Mouse (Mus musculus): ENCODE data around the gene Gm960.

Gm960 gene

DNA sequence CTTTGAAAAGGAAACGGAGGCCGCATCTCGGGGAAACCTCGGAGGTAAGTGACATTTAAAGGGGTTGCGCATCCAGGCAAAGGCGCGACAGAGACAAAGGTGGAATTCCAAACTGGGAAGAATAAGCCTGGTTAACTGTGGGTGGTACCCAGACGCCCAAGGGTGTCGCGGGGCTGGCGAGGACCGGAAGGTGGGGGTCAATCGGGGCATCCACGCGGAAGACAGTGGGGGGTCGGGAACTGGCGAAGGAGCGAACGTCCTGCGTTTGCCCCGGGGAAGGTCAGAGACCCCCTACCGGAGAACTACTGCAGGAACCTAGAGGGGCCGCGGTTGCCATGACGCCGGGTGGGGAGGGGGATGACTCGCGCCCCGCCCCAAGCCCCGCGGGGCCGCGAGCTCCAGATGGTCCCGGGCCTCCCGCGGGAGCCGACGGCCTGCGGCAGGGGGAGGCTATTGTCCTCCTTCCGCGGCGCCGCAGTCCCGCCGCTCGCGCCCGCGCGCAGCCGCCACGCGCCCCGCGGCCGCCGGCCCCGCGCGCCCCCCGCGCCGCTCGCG lies 13.2 kb upstream of the Gm960 start:
- no peak for DNase-seq (ENCODE audit: low read depth, low spot score)

DNA sequence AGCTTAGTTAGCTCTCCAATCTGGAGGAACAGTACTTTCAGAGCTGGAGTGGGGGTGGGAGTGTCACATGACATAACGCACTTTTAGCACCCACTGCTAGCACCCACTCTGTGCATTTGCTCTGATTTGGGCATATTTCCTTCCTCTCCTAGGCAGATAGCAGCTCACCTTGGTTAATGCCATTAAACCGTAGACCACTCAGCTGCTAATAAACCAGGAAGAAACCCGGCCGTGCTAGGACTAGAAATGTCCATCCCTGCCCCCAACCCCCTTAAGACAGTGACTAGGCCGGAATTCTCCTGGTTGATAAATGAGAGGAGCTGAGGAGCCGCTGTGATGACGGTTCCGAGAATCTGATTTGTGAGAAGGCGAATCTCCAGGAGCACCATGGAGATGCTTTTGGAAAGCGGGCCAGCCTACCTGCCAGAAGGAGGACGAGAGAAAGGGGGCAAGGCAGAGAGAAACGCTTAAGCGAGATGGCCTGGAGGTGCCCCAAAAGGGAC lies 12.7 kb upstream of the Gm960 start, which contains the start of gene Sptbn2:
Gene Sptbn2, plus strand, starts transcription at position 70 of the 503 bp plus-strand sequence.
- DNase-seq (ENCODE audit: low read depth, low spot score), result no peak

DNA sequence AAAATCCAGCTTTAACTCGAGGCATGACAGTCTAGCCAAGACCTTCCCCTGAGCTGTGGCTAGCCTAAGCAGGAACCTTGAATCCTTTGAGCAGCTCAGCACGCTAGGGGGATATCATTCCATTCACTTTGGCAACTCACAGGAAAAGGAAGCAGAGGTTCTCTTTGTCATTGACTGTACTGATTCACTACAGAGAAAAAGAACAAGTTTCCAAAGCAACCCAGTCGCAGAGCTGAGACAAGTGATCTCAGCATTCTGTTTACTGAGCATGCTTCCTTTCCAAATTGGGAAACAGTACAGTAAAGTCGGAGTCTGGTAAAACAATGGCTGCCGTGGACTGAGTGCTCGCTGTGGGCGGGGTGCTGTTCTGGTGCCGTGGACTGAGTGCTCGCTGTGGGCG lies 10.3 kb upstream of the Gm960 start:
- DNase-seq (ENCODE audit: low read depth, low spot score), result no peak

GRCm38 (mm10) chr19:4701221-4701620 lies 2.8 kb upstream of the Gm960 start:
- DNase-seq (ENCODE audit: low read depth, low spot score), result no peak

DNA sequence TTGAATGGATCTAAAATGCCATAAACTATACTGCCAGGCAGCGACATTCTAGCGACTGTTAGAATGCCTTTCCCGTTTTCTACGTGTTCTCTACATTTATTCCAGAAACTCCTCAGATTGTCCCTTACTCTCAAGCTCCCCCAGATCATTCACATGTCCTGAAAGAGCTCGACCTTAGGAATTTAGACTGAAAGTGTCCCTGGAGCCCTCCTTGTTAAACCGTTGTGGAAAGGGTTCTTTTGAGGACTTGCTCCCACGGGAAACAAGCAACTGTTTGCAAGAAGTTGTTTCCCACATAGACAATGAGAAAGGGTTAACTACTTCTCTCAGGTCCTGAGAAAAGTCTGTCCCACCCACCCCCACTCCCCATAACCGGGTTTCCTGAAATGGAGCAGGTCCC lies 2.2 kb upstream of the Gm960 start:
- no peak for DNase-seq (ENCODE audit: low read depth, low spot score)

DNA sequence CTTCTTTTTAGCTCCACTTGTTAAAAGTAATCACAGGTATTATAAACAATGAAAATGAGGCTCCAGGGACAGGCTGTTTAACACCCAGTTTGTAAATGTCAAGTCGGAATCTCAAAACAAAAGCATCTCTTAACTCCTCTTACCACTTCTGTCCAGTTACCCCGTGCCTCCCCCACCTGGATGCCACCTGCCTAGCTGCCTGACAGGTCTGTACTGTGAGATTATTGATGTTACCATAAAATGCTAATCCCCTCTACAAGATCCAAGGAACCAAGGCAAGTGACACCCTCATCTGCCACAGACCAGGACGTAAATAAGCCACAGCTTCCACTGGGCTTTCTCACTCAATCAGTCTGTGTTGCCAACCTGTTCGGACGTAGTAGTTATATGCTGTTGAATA lies 1.4 kb upstream of the Gm960 start:
- no peak for DNase-seq (ENCODE audit: low read depth, low spot score)

DNA sequence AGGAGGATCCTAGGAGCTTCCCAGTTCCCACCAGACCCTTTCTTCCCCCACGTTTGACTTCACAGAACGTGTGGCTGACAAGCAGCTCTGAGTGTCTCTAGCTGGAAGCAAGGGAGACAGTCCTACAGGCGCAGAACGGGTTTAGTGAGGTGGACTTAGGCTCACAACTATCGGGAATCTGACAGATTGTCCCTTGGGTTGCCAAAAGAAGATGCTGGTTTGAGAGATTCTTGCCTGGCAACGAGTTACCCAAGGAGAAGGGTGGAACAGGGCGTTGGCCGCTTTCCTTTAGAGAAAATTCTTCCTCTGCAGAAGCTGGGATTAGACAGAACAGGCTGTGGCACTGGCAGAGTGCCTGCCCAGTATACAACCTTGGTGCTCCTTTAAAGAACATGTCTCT lies 388 bp upstream of the Gm960 start:
- no peak for DNase-seq (ENCODE audit: low read depth, low spot score)

DNA sequence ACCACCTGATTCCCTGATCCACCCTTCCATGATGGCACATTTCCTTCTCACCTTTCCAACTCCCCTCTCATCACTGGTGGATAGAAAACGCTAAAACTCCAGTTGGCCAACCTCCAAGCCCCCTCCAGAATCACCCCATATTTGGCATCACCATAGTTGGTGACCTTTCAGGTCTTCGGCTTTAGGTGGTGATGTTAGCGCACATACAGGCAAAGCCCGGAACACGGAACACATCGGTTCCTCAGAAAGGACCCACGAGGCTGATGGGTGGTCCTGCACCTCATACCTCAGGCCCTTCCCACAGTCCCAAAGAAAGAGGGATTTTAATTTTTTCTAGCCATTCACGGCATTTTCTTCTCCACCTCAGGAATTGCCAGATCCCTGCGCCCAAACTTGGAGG lies 747 bp downstream of the Gm960 start:
- DNase-seq (ENCODE audit: low read depth, low spot score), result no peak

GRCm38 (mm10) chr19:4697121-4697520 lies 1.3 kb downstream of the Gm960 start:
- no peak for DNase-seq (ENCODE audit: low read depth, low spot score)

DNA sequence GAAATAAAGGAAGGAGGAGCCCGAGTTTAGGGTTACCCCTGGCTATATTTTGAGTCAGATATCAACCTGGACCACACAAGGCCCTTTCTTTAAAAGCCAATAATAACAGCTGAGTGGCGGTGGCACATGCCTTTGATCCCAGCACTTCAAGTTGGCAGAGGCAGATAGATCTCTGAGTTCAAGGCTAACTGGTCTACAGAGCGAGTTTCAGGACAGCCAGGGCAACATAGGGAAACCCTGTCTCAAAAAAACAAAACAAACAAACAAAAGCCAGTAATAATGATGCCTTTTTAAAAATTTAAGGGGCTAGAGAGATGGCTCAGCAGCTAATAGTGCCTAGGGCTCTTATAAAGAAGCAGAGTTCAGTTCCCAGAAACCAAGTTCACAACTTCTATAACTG lies 4.1 kb downstream of the Gm960 start:
- DNase-seq (ENCODE audit: low read depth, low spot score), result no peak

DNA sequence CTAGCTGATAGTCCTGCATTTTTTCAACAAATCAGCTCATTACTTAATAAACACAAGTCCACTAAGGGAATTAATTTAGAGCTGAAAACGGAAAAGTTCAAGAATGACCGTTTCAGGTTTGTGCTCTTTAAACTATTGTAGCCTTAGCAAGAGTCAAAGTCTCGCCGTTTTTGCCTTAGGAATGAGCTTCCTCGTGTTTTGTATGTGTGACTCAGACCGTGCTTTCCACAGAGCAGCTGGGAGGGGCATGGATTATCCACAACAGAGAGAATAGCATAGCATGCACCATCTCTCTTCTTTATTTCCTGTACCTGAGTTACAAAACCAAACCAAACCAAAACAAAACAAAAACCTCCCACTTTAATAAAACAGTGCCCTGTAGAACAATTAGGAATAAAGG lies 26.1 kb downstream of the Gm960 start:
- DNase-seq (ENCODE audit: low read depth, low spot score), result no peak

GRCm38 (mm10) chr19:4670776-4671175 lies 27.7 kb downstream of the Gm960 start:
- no peak for DNase-seq (ENCODE audit: low read depth, low spot score)

GRCm38 (mm10) chr19:4666815-4667214 lies 31.7 kb downstream of the Gm960 start:
- no peak for DNase-seq (ENCODE audit: low read depth, low spot score)

- DNase-seq (ENCODE audit: low read depth, low spot score), result no peak
Observed at GRCm38 (mm10) chr19:4658156-4658555, 40.3 kb downstream of the Gm960 start.

GRCm38 (mm10) chr19:4646917-4647492 lies 51.5 kb downstream of the Gm960 start:
- DNase-seq (ENCODE audit: low read depth, low spot score), result no peak

DNA sequence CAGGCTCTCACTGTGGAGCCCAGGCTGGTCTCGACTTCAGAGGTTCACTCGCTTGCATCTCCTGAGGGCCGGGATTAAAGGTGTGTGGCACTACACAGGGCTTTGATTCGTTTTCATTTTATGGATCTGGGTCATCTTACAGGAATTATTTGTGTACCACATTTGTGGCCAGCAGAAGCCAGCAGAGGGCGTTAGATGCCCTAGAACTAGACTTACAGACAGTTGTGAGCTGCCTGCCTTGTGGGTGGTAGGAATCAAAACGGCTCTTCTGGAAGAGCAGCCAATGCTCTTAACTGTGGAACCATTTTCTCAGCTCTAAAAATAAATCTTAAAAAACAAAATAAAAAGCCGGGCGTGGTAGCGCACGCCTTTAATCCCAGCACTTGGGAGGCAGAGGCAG lies 54.2 kb downstream of the Gm960 start:
- no peak for DNase-seq (ENCODE audit: low read depth, low spot score)

DNA sequence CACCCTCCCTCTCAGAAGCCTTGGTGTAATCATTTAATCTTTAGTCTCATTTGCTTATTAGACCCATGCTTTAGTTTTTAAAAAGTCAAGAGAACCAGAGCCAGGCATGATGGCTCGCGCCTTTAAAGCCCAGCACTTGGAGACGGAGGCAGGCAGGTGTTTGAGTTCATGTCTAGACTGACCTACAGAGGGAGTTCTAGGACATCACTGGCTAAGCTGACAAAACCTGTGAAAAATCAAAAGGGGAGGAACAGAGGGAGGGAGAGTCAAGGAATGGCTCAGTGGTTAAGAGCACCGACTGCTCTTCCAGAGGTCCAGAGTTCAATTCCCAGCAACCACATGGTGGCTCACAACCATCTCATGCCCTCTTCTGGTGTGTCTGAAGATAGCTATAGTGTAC lies 62.5 kb downstream of the Gm960 start:
- DNase-seq (ENCODE audit: low read depth, low spot score), result no peak

DNA sequence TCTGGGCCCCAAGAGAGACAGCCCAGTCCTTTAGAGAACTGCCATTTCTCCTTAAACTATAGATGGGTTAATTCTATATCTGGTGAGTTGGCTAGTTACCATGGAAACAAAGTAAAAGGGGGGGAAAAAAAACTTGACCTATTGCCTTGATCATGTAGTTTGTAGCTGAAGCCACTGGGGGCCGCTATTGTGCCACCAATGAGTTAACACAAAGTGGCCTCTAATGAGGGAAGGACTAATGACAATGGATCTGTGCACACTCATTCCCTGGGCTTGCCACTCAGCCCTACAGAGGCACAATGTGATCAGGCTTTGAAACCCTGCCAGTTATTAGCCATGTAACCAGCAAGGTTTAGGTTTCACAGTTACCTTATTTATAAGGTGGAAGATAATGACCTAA lies 69.6 kb downstream of the Gm960 start:
- no peak for DNase-seq (ENCODE audit: low read depth, low spot score)

GRCm38 (mm10) chr19:4625829-4626535 lies 72.5 kb downstream of the Gm960 start:
- no peak for DNase-seq (ENCODE audit: low read depth, low spot score)

GRCm38 (mm10) chr19:4625179-4625828 lies 73.2 kb downstream of the Gm960 start, which contains the start of gene Rce1:
Gene Rce1, minus strand, starts transcription at chr19:4625641.
- peak; percentile 74 for DNase-seq (ENCODE audit: low read depth, low spot score)

- DNase-seq (ENCODE audit: low read depth, low spot score), result no peak
Observed at GRCm38 (mm10) chr19:4624406-4625178, 73.9 kb downstream of the Gm960 start.

DNA sequence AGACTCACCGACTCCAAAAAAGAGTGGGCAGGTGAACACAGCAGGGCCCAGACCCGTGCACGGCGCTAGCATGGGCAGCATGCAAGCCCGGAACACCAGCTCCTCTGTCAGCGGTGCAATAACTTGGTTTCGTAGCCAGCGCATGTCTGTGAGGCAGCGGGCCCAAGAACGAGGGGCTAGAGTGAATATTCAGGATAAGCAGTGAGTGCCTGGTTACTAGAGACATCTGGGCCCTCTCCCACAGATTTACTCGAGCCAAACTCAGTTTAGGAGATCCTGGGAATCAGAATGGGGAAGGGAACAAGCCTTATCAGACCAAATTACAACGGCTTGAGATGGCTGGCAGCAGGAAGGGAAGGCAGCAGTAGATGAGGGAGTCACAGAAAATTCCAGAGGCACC lies 74.5 kb downstream of the Gm960 start:
- no peak for DNase-seq (ENCODE audit: low read depth, low spot score)
